Mouse (Mus musculus) cortical plate, adult 2 months (tissue): ENCODE measurements around the gene Tmem246. TPM values are rescaled to one million over a fixed set of nuclear protein-coding genes. Genes with fewer than 3 reads are reported as not detected.
A peak's percentile ranks its signal among the peaks of the same experiment; 100 is the strongest.
"Not testable (repeated sequence)": the region's sequence is repeated elsewhere in the genome, so short reads cannot be mapped to it uniquely, and the experiment has no call there.

ENCODE experiments used
- H3K27ac ChIP-seq: fragments of 200-500 bp; 2 replicates; pipeline ENCODE4 v1.5.1; 2012; ENCODE audit warnings: low read length, control low read depth, inconsistent platforms; ENCODE audit not compliant: insufficient read depth
- H3K4me1 ChIP-seq: fragments of 200-500 bp; 2 replicates; pipeline ENCODE4 v1.6.1; 2011; ENCODE audit warnings: low read length; ENCODE audit not compliant: control insufficient read depth, insufficient read depth
- H3K4me3 ChIP-seq: fragments of 200-500 bp; 2 replicates; pipeline ENCODE4 v1.5.1; 2011; ENCODE audit warnings: mild to moderate bottlenecking, low read length, control low read depth; ENCODE audit not compliant: insufficient read depth
- CTCF ChIP-seq: fragments of 200-500 bp; IDR thresholded peaks from 2 replicates; pipeline ENCODE4 v1.5.1; 2011; ENCODE audit warnings: mild to moderate bottlenecking, control low read depth, low read length; ENCODE audit not compliant: insufficient read depth; ENCODE audit errors: extremely low read depth
- POLR2A ChIP-seq: fragments of 200-500 bp; IDR thresholded peaks from 2 replicates; pipeline ENCODE4 v1.6.1; 2011; ENCODE audit warnings: mild to moderate bottlenecking, low read length, control low read depth; ENCODE audit not compliant: insufficient read depth; ENCODE audit errors: extremely low read depth
- polyA plus RNA-seq: library from polyadenylated mRNA; depleted of rRNA; stranded (reverse); fragments of >200 nt; gene quantifications from 2 replicates; pipeline ENCODE4 v1.2.3, GENCODE M21; 2012

The Tmem246 gene
- polyA plus RNA-seq, 1 experiment = 76.4 TPM

DNA sequence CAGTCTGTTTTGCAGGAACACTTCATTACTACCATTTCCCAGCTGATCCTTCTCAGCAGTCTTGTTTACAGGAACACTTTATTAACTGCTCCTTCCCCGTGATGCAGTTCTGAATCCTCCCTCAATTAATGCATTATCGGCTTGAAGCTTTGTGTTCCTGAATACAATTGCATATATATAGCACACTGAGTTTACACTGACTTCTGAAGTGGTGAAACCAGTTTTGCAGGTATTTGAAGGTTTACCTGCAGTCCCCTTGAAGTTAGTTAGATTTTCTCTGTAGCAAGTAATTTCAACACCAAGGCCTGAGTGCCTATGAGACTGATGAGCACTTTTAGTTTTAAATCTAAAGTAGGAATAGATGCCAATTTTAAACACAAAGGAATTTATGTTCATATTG, 24.6 kb upstream of the Tmem246 start:
- no peak overlapping the region for H3K4me3 ChIP-seq
- TF ChIP-seq POLR2A (no peak), CTCF (no peak)
- no peak overlapping the region for H3K27ac ChIP-seq

DNA sequence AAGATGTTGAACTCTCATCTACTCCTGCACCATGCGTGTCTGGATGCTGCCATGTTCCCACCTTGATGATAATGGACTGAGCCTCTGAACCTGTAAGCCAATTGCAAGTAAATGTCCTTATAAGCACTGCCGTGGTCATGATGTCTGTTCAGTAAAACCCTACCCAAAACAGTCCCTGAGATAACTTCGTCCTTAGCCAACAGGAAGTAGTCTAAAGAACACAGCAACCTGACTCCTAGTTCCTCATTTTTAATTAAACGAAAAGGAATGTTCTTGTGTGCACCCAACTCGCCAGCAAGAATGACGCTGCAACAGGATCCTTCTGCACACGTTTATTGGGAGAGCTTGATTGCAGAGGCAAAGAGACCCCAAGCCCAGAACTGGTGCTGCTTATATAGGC, 22.2 kb upstream of the Tmem246 start:
- not testable (repeated sequence) for H3K27ac ChIP-seq, H3K4me3 ChIP-seq, H3K4me1 ChIP-seq

More for the DNA sequence above, 24.6 kb upstream of the Tmem246 start:
- H3K4me1 ChIP-seq = no peaks in the 10 kb centered on the region

DNA sequence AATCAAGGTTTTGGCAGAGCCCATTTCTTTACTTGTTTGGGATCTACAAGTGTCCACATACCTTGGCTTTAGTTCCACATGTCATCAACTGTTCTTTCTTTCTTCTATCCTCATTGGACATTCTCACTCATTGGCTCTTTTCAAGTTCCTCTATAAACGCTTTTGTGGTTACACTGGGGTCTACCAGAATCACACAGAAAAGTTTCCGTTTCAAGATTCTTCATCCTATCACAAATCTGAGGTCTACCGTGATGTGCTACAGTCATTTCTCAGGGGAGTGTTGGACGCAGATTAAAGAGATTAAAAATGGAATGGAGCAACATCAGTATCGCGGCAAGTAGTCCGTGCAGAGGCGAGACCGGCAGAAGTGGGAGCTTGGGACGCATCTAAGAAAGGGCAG, 19.2 kb upstream of the Tmem246 start:
- no peak overlapping the region for H3K4me3 ChIP-seq
- TF ChIP-seq CTCF (no peak), POLR2A (no peak)

DNA sequence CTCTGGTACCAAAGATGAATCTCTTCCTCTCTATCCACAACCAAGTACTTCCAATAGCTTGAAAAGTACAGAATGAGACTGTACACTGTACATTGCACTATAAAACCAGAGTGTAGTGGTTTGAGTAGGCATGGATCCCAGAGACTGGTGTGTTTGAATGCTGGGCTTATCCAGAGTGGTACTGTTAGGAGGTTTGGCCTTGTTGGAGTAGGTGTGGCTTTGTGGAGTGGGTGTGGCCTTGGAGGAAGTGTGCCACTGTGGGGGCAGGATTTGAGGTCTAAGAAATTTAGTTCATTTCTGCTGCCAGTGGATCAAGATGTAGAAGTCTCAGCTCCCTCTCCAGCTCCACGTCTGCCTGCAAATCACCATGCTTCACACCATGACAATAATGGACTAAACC, 7.8 kb upstream of the Tmem246 start:
- H3K4me3 ChIP-seq = no peak overlapping the region
- TF ChIP-seq CTCF (no peak), POLR2A (no peak)
- H3K4me1 ChIP-seq = no peaks in the 10 kb centered on the region
- no peak overlapping the region for H3K27ac ChIP-seq

More for the DNA sequence above, 19.2 kb upstream of the Tmem246 start:
- Histone ChIP-seq H3K4me1 (no peaks in the 10 kb centered on the region), H3K27ac (no peak overlapping the region)

DNA sequence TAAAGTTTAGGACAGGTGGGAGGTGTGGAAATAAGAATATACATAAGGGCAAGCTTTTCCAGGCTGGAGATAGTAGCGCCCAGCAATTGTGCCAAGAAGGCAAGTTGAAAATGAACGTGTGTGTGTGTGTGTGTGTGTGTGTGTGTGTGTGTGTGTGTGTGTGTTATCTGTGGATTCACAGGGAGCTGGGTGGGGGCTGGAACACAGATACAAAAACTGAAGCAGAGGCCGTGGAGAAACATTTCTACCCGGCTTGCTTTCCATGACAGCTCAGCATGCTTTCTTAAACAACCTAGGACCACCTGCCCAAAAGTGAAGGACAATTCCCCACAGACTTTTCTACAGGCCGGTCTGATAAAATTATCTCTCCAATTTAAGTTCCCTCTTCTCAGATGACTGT, 6.9 kb upstream of the Tmem246 start:
- no peaks in the 10 kb centered on the region for H3K4me1 ChIP-seq
- no peak overlapping the region for H3K4me3 ChIP-seq
- no peak for TF ChIP-seq POLR2A
- no peak for TF ChIP-seq CTCF
- no peak overlapping the region for H3K27ac ChIP-seq

DNA sequence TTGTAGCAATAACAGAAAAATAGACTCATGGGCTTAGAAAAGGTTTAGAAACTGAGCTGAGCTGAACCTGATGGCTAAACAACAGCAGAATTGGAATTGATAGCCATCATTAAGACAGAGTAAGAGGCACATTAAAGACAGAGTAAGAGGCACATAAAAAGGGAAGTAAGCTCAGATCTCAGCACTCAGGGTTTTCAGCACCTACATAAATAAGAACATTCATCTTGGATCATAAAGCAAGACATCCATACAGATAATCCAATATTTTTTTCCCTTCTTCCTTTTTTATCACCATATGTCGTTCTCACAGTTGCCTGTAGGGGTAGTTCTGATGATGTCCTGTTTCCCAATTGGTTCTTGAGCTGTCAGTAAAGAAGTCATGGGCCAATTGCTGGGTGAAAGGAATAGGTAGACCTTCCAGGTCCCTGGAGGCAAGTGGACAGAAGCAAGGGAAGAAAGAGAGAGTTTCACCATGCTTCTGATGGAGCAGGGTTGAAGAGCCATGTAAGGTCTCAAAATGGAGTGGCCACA, 6.4 kb upstream of the Tmem246 start:
- Histone ChIP-seq H3K4me1 (no peaks in the 10 kb centered on the region), H3K4me3 (no peak overlapping the region), H3K27ac (no peak overlapping the region)
- TF ChIP-seq CTCF (no peak), POLR2A (no peak)

DNA sequence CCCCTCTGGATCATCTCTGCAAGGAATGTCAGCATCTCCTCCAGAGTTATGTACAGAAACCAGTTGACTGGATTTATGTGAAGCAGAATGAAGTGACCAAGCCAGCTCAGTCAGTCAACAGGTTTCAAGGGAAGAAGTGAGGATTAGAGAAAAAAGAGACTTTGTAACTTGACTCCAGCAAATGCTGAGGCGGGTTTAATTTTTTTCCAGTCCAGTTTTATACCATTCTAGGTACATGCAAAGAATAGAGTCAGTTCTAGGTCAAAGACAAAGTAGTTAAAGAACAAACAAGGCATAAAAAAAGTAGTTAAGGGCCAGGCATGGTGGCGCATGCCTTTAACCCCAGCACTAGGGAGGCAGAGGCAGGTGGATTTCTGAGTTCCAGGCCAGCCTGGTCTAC, 5.5 kb upstream of the Tmem246 start:
- Histone ChIP-seq H3K27ac (no peak overlapping the region), H3K4me3 (no peak overlapping the region), H3K4me1 (no peaks in the 10 kb centered on the region)
- TF ChIP-seq POLR2A (no peak), CTCF (no peak)

DNA sequence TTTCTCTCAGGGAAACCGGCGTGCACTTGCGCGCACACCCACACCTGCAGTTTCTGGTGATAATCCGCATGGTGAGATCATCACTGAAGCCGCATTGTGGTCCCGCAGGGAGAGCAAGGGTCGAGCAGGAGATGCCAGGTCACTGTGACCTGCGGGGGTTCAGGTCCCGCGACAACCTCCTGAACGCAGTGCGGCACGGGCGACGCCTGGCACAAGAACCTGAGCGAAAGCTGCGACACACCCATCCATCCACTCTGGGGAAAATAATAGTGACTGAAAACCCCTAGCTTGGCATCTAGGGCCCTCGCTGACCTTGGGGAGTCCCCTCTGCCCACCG, 862 bp downstream of the Tmem246 start:
- H3K4me1 ChIP-seq = peaks cover 3% of the 10 kb centered on the region; the same call in 1 of the 2 replicates
- TF ChIP-seq CTCF (no peak), POLR2A (no peak)
- peak overlapping the region; percentile 100 for H3K27ac ChIP-seq
- peak overlapping the region; percentile 100 for H3K4me3 ChIP-seq

DNA sequence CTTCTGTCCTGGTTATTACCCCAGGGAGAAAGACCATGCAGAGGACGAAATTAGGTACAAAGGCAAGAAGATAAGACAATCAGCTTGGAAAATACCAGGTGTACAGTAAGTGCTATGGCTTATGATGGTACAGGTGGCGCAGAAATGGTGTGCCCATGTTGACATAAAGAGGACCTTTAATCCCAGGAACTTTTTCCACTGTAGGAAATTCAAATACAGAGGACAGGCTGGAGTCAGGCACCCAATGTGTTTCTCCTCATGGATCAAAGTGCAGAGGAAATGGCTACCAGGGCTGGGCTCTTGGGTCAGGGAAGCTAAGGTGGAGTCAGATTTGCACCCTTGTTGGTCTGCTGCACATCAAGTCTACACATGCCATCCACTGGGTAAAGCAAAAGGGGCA, 7.5 kb downstream of the Tmem246 start:
- Histone ChIP-seq H3K4me3 (no peak overlapping the region), H3K27ac (no peak overlapping the region), H3K4me1 (peaks cover 5% of the 10 kb centered on the region; the same call in 1 of the 2 replicates)
- TF ChIP-seq CTCF (no peak), POLR2A (no peak)

DNA sequence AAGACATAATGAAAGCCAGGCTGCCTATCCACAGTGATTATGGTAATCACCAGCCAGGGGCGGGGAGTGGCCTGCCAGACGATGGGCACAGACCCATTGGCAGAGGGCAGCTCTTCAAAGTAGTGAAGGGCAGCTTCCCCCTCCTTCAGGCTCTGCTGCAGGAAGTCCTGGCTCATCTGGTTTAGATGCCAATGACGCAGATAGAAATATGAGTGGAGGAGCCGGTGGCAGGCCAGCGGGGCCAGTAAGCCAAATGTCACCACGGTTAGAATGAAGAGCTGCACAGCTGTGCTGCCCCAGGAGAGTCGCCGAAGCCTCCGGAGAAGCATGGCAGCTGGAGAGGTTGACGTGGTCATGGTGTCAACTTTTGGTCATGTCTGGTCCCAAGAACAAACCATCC, 10.9 kb downstream of the Tmem246 start:
- H3K4me1 ChIP-seq = peaks cover 4% of the 10 kb centered on the region
- TF ChIP-seq CTCF (no peak), POLR2A (no peak)
- H3K27ac ChIP-seq = no peak overlapping the region
- H3K4me3 ChIP-seq = no peak overlapping the region

DNA sequence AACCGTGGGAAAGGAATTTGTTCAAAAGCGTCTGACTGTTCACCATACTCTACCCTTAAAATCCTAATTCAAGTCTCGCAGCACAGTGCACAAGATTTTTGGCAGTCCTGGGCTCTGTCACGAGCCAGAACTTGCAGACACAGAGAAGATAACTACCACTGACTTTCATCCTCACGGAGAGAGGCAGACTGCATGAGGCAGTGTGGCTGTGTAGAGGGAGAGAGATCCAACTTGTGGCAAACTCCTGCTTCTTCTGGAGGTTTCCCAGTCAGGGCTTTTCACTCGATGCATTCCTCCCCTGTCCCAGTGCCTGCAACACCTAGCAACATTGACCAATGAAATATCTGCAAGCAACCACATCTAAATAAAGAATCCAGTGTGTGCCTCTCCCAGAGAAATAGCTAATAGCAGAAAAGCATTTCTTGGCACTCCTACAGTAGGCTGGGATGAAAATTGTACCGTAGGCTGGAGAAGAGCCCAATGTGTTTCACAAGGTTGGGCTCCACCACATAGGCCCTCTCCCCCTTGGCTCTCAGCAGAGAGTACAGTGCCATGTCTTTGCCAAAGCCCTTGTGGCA, 12.1 kb downstream of the Tmem246 start:
- H3K27ac ChIP-seq = no peak overlapping the region
- TF ChIP-seq POLR2A (no peak), CTCF (no peak)
- H3K4me3 ChIP-seq = no peak overlapping the region
- H3K4me1 ChIP-seq = peaks cover 4% of the 10 kb centered on the region
